Mouse (Mus musculus) forebrain, embryonic 12.5 days (tissue): ENCODE data around the gene Oas1d. TPM values are rescaled to one million over a fixed set of nuclear protein-coding genes. Genes with fewer than 3 reads are reported as not detected.
"Not testable (repeated sequence)": the region's sequence is repeated elsewhere in the genome, so short reads cannot be mapped to it uniquely, and the experiment has no call there.

Source experiments
- ATAC-seq: fragments of 200-750 bp; cut with Nextera tagmentation; 2 replicates; pipeline ENCODE4 v1.8.0; 2017; ENCODE audit warnings: moderate TSS enrichment; ENCODE audit not compliant: low FRiP score
- H3K27ac ChIP-seq: fragments of 300-500 bp; sonication (generic); 2 replicates; pipeline ENCODE4 v1.5.1; 2016; ENCODE audit warnings: mild to moderate bottlenecking
- H3K27me3 ChIP-seq: fragments of 300-500 bp; sonication (generic); 2 replicates; pipeline ENCODE4 v1.6.1; 2016; ENCODE audit warnings: mild to moderate bottlenecking
- H3K36me3 ChIP-seq: fragments of 300-500 bp; sonication (generic); replicated peaks from 2 replicates; pipeline ENCODE4 v1.6.1; 2016; ENCODE audit warnings: mild to moderate bottlenecking
- H3K4me1 ChIP-seq: fragments of 300-500 bp; sonication (generic); 2 replicates; pipeline ENCODE4 v1.6.1; 2016
- H3K4me2 ChIP-seq: fragments of 300-500 bp; sonication (generic); 2 replicates; pipeline ENCODE4 v1.6.1; 2016; ENCODE audit warnings: mild to moderate bottlenecking, moderate library complexity
- H3K4me3 ChIP-seq: fragments of 300-500 bp; sonication (generic); replicated peaks from 2 replicates; pipeline ENCODE4 v1.5.1; 2016; ENCODE audit warnings: mild to moderate bottlenecking
- H3K9ac ChIP-seq: fragments of 300-500 bp; sonication (generic); 2 replicates; pipeline ENCODE4 v1.6.1; 2016; ENCODE audit warnings: mild to moderate bottlenecking
- H3K9me3 ChIP-seq: fragments of 300-500 bp; sonication (generic); 2 replicates; pipeline ENCODE4 v1.6.1; 2016
- WGBS: fragments of 180-500 bp; shearing (Covaris S2); methylation state at CpG from one replicate; pipeline ENCODE4 v1.1.7; 2016; 5-methylcytosine and 5-hydroxymethylcytosine counted together
- polyA plus RNA-seq: library from polyadenylated mRNA; unstranded; fragments of >200 nt; fragmentation: Nextera tagmentation; extraction: Ambion mirVana; gene quantifications from 2 replicates; pipeline ENCODE4 v1.2.1, GENCODE M21; 2016

Oas1d gene
- polyA plus RNA-seq, 1 experiment from 2014 or later, result not detected

DNA sequence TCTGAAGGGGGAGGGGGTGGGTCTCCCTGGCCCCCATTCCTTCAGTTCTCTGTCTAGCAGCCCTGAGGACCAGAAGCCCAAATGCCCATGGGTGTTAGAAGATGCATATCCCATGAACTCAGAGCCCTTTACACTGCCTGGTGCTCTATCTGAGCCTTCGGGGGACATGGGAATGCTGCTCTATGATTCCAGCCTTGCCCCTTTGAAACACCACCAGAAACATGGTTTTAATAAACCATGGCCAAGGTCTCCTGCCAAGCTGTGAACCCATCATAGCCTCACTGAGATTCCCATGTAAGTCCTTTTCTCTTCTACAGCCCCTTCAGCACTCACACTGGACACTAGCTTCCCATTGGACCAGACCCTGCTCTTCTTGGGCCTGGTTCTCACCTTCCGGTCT, 24.3 kb upstream of the Oas1d start:
- WGBS, result 90% methylated on average over 2 of the region's 2 CpGs
- ATAC-seq, result no peak
- H3K9me3 ChIP-seq, result no peaks in the 10 kb centered on the region

DNA sequence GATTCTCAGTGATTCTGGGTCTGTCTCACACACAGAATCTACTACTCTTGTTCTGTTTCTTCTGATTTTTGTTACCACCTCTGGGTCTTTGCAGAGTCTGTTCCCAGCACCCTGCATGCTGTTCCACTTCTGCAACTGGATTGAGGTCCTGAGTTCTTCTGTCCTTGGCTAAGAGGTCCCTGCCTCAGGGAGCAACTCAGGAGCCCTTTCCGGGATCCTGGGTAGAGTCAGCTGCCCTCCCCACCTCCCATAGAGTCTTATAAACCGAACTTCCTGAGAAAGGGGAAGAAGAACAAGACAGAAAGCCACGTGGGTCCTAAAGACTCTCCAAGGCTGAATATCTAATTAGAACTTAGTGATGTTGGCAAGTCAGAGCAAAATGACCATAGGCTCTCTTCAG, 23.3 kb upstream of the Oas1d start:
- H3K9ac ChIP-seq, result no peak overlapping the region

More for the DNA sequence above, 24.3 kb upstream of the Oas1d start:
- no peaks in the 10 kb centered on the region for H3K27me3 ChIP-seq
- H3K36me3 ChIP-seq, result no peaks in the 10 kb centered on the region
- H3K9ac ChIP-seq, result no peak overlapping the region
- no peak overlapping the region for H3K27ac ChIP-seq
- 0 out of 2 replicates have a peak, but pooled peaks cover under 1% of the 10 kb centered on the region for H3K4me1 ChIP-seq
- H3K4me3 ChIP-seq, result no peak overlapping the region
- no peak overlapping the region for H3K4me2 ChIP-seq

DNA sequence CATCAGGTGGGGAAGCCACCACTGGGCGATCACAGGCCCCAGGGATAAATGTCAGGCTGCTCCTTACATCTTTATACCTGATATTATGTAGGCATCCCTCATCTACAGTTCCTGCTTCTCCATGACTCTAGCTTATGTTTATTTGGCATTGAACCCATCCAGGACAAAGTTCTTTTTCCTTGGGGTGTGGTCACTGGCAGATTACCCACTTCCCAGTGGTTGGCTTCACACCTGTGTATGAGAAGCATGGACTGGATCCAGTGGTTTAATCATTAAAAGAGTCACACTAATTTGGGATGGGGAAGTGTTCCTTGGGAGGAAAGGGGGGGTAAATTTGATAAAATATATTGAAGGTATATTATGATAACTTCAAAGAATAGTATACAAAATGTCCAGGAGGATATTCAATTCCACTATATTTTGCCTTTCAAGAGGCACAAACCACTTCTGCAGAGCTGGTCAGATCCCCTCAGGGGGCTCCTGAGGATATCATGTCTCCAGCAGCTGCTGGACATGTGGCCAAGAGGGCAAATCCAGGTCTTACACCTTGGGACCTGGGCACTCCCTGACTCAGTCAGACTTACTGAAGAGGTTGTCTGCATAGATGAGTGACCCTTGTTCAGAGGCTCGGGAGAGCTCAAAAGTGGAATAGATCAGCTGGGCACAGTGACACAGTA, 22.6 kb upstream of the Oas1d start:
- H3K4me3 ChIP-seq, H3K27ac ChIP-seq, ATAC-seq, H3K27me3 ChIP-seq, H3K4me1 ChIP-seq, H3K4me2 ChIP-seq, H3K9ac ChIP-seq, H3K9me3 ChIP-seq, H3K36me3 ChIP-seq: not testable (repeated sequence)
- WGBS, result 84% methylated on average over 2 of the region's 2 CpGs

More for the DNA sequence above, 23.3 kb upstream of the Oas1d start:
- Histone ChIP-seq H3K27ac (no peak overlapping the region), H3K4me3 (no peak overlapping the region), H3K36me3 (no peaks in the 10 kb centered on the region), H3K9me3 (no peaks in the 10 kb centered on the region), H3K4me2 (no peak overlapping the region), H3K4me1 (peaks cover 3% of the 10 kb centered on the region; the same call in 1 of the 2 replicates), H3K27me3 (no peaks in the 10 kb centered on the region)
- WGBS, result 62% methylated on average over 3 of the region's 3 CpGs
- no peak for ATAC-seq

GRCm38 (mm10) chr5:120892243-120892660, 22.1 kb upstream of the Oas1d start:
- no peak overlapping the region for H3K4me3 ChIP-seq
- no peak overlapping the region for H3K9ac ChIP-seq
- peaks cover 3% of the 10 kb centered on the region; the same call in 1 of the 2 replicates for H3K4me1 ChIP-seq
- H3K9me3 ChIP-seq, result no peaks in the 10 kb centered on the region
- H3K36me3 ChIP-seq, result no peaks in the 10 kb centered on the region
- H3K27me3 ChIP-seq, result no peaks in the 10 kb centered on the region
- ATAC-seq, result no peak
- no peak overlapping the region for H3K4me2 ChIP-seq
- H3K27ac ChIP-seq, result no peak overlapping the region
- 69% methylated on average over 2 of the region's 2 CpGs for whole genome bisulfite sequencing

- not testable (repeated sequence) for H3K27ac ChIP-seq, H3K9me3 ChIP-seq, ATAC-seq, H3K4me2 ChIP-seq, H3K36me3 ChIP-seq, H3K4me1 ChIP-seq, H3K27me3 ChIP-seq, H3K4me3 ChIP-seq, H3K9ac ChIP-seq
- 99% methylated on average over 4 of the region's 4 CpGs for WGBS
These were observed 20.5 kb upstream of the Oas1d start for GRCm38 (mm10) chr5:120893866-120894265.

- not testable (repeated sequence) for H3K27me3 ChIP-seq, H3K4me3 ChIP-seq, H3K9ac ChIP-seq, ATAC-seq, H3K4me2 ChIP-seq, H3K9me3 ChIP-seq, H3K27ac ChIP-seq, H3K36me3 ChIP-seq, H3K4me1 ChIP-seq
- 90% methylated on average over 2 of the region's 2 CpGs for WGBS
These were observed 19.6 kb upstream of the Oas1d start for GRCm38 (mm10) chr5:120894692-120895091.

DNA sequence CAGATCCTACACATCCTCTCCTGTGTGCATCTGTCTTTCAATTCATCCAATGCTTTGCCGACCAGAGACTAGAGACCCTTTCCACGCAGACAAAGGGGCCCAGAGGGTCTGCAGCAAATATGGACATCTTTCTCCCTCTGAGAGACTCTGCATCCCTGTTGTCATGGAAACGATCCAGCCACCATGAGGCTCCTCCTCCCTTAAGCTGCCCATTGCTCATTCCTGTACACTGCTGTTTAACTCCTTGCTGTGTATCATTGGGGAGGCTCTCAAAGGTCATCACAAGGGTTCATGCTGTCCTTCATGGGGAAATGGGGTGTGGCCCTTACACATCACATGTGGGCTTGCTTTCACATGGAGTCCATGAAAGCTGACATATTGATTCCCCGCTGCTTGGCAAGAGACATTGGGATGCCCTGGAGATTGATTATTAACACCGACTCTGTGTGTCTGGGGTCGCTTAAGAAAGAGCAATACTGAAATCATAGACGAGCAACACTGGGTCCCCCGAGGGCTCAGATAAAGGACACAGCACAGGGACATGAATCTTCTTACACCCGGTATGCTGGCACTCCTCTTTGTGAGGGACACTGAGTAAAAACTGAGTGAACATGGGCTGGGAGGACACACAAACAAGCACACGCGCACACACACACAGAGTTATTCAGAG, 19.0 kb upstream of the Oas1d start:
- no peaks in the 10 kb centered on the region for H3K27me3 ChIP-seq
- H3K4me2 ChIP-seq, result no peak overlapping the region
- H3K27ac ChIP-seq, result no peak overlapping the region
- H3K4me3 ChIP-seq, result no peak overlapping the region
- no peak for ATAC-seq
- no peaks in the 10 kb centered on the region for H3K9me3 ChIP-seq
- no peak overlapping the region for H3K9ac ChIP-seq
- peaks cover 3% of the 10 kb centered on the region; the same call in 1 of the 2 replicates for H3K4me1 ChIP-seq
- 86% methylated on average over 11 of the region's 11 CpGs for WGBS
- no peaks in the 10 kb centered on the region for H3K36me3 ChIP-seq

- Histone ChIP-seq H3K4me1 (peaks cover 3% of the 10 kb centered on the region; the same call in 1 of the 2 replicates), H3K4me3 (no peak overlapping the region), H3K27me3 (no peaks in the 10 kb centered on the region), H3K9me3 (no peaks in the 10 kb centered on the region), H3K4me2 (no peak overlapping the region), H3K36me3 (no peaks in the 10 kb centered on the region), H3K9ac (no peak overlapping the region), H3K27ac (no peak overlapping the region)
- ATAC-seq, result no peak
- 86% methylated on average over 6 of the region's 6 CpGs for WGBS
These were observed 16.0 kb upstream of the Oas1d start for GRCm38 (mm10) chr5:120898307-120898706.

- Histone ChIP-seq H3K4me2 (no peak overlapping the region), H3K27me3 (no peaks in the 10 kb centered on the region), H3K36me3 (no peaks in the 10 kb centered on the region), H3K4me1 (peaks cover 3% of the 10 kb centered on the region; the same call in 1 of the 2 replicates), H3K9me3 (no peaks in the 10 kb centered on the region), H3K4me3 (no peak overlapping the region), H3K27ac (no peak overlapping the region), H3K9ac (no peak overlapping the region)
- ATAC-seq, result no peak
These were observed 15.6 kb upstream of the Oas1d start for GRCm38 (mm10) chr5:120898726-120899125.

DNA sequence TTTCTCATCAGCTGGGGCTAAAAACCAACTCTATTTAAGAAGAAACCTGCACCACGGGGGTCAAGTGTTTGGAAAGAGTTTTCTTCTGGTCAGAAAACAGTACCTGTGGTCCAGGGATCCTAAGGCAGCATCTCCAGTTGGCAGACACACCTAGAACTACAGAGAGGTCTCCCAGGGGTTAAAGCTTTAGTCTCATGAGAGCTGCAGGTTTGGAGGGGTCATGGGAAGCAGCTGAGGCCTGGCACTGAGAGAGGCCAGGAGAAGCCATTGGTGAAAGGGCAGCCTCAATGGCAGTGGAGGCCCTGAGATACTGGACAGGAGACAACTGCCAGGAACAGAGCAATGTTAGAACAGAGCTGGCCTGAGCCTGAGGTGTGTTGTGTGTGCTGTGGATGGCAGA, 13.7 kb upstream of the Oas1d start:
- no peak overlapping the region for H3K9ac ChIP-seq
- no peak for ATAC-seq

GRCm38 (mm10) chr5:120902056-120902455, 12.3 kb upstream of the Oas1d start:
- H3K9ac ChIP-seq, result no peak overlapping the region
- no peaks in the 10 kb centered on the region for H3K27me3 ChIP-seq
- H3K27ac ChIP-seq, result no peak overlapping the region
- H3K36me3 ChIP-seq, result no peaks in the 10 kb centered on the region
- H3K4me3 ChIP-seq, result no peak overlapping the region
- H3K4me1 ChIP-seq, result no peaks in the 10 kb centered on the region
- no peak overlapping the region for H3K4me2 ChIP-seq
- WGBS, result 91% methylated on average over 5 of the region's 5 CpGs
- H3K9me3 ChIP-seq, result no peaks in the 10 kb centered on the region
- ATAC-seq, result no peak

More for the DNA sequence above, 13.7 kb upstream of the Oas1d start:
- Histone ChIP-seq H3K9me3 (no peaks in the 10 kb centered on the region), H3K27me3 (no peaks in the 10 kb centered on the region), H3K4me3 (no peak overlapping the region), H3K36me3 (no peaks in the 10 kb centered on the region), H3K4me2 (no peak overlapping the region), H3K27ac (no peak overlapping the region), H3K4me1 (no peaks in the 10 kb centered on the region)
- 58% methylated on average over 1 of the region's 1 CpGs for WGBS

GRCm38 (mm10) chr5:120906791-120907733, 7.3 kb upstream of the Oas1d start, which contains the start of gene Oas1a:
Gene Oas1a, minus strand, starts transcription at chr5:120907521.
- H3K9me3 ChIP-seq, H3K27ac ChIP-seq, H3K36me3 ChIP-seq, H3K4me3 ChIP-seq, H3K9ac ChIP-seq, ATAC-seq, H3K4me2 ChIP-seq, H3K27me3 ChIP-seq, H3K4me1 ChIP-seq: not testable (repeated sequence)
- WGBS, result 35% methylated on average over 9 of the region's 12 CpGs
